Mouse (Mus musculus) heart, embryonic 11.5 days (tissue): ENCODE measurements around the gene Foxs1. TPM values are rescaled to one million over a fixed set of nuclear protein-coding genes. Genes with fewer than 3 reads are reported as not detected.
A peak's percentile ranks its signal among the peaks of the same experiment; 100 is the strongest.

ENCODE experiments used
- ATAC-seq: fragments of 200-750 bp; cut with Nextera tagmentation; replicated peaks from 2 replicates; pipeline ENCODE4 v1.8.0; 2017; ENCODE audit warnings: moderate library complexity; ENCODE audit not compliant: insufficient number of reproducible peaks, low FRiP score, low TSS enrichment
- H3K27ac ChIP-seq: fragments of 300-500 bp; sonication (generic); 2 replicates; pipeline ENCODE4 v1.5.1; 2014; ENCODE audit warnings: mild to moderate bottlenecking, low read depth, low read length
- H3K27me3 ChIP-seq: fragments of 300-500 bp; sonication (generic); 2 replicates; pipeline ENCODE4 v1.6.1; 2014; ENCODE audit warnings: mild to moderate bottlenecking, low read length, mixed read lengths; ENCODE audit not compliant: control insufficient read depth, insufficient read depth
- H3K36me3 ChIP-seq: fragments of 300-500 bp; sonication (generic); 2 replicates; pipeline ENCODE4 v1.6.1; 2014; ENCODE audit warnings: mild to moderate bottlenecking, low read length, moderate library complexity, mixed read lengths; ENCODE audit not compliant: control insufficient read depth, insufficient read depth
- H3K4me1 ChIP-seq: fragments of 300-500 bp; sonication (generic); 2 replicates; pipeline ENCODE4 v1.6.1; 2014; ENCODE audit warnings: low read length; ENCODE audit not compliant: control insufficient read depth, insufficient read depth
- H3K4me2 ChIP-seq: fragments of 300-500 bp; sonication (generic); 2 replicates; pipeline ENCODE4 v1.6.1; 2014; ENCODE audit warnings: mild to moderate bottlenecking, moderate library complexity
- H3K4me3 ChIP-seq: fragments of 300-500 bp; sonication (generic); 2 replicates; pipeline ENCODE4 v1.5.1; 2014; ENCODE audit warnings: low read depth, low read length
- H3K9ac ChIP-seq: fragments of 300-500 bp; sonication (generic); 2 replicates; pipeline ENCODE4 v1.6.1; 2014; ENCODE audit warnings: mild to moderate bottlenecking, low read depth, low read length, moderate library complexity
- H3K9me3 ChIP-seq: fragments of 300-500 bp; sonication (generic); replicated peaks from 2 replicates; pipeline ENCODE4 v1.6.1; 2016; ENCODE audit warnings: low read length; ENCODE audit not compliant: control insufficient read depth
- WGBS: fragments of 180-500 bp; shearing (Covaris S2); extraction: QIAGEN DNeasy Blood & Tissue Kit; methylation state at CpG from one replicate; pipeline ENCODE4 v1.1.7; 2014; ENCODE audit not compliant: insufficient replicate concordance; 5-methylcytosine and 5-hydroxymethylcytosine counted together
- polyA plus RNA-seq: library from polyadenylated mRNA; unstranded; fragments of >200 nt; fragmentation: Nextera tagmentation; extraction: Ambion mirVana; gene quantifications from 2 replicates; pipeline ENCODE4 v1.2.1, GENCODE M21; 2014

The Foxs1 gene
- polyA plus RNA-seq, 1 experiment from 2014 or later: 0.52 TPM

GRCm38 (mm10) chr2:152905036-152905829 lies 27.8 kb downstream of the Foxs1 start:
- Histone ChIP-seq H3K4me2 (peak overlapping the region; percentile 12), H3K27ac (peak overlapping the region; percentile 55), H3K4me3 (no peak overlapping the region), H3K27me3 (peaks cover 8% of the 10 kb centered on the region), H3K4me1 (peaks cover 31% of the 10 kb centered on the region), H3K9ac (no peak overlapping the region), H3K36me3 (no peaks in the 10 kb centered on the region), H3K9me3 (no peaks in the 10 kb centered on the region)
- WGBS: 34% methylated on average over 11 of the region's 11 CpGs
- peak; percentile 50; the same call in 1 of the 2 replicates for ATAC-seq

DNA sequence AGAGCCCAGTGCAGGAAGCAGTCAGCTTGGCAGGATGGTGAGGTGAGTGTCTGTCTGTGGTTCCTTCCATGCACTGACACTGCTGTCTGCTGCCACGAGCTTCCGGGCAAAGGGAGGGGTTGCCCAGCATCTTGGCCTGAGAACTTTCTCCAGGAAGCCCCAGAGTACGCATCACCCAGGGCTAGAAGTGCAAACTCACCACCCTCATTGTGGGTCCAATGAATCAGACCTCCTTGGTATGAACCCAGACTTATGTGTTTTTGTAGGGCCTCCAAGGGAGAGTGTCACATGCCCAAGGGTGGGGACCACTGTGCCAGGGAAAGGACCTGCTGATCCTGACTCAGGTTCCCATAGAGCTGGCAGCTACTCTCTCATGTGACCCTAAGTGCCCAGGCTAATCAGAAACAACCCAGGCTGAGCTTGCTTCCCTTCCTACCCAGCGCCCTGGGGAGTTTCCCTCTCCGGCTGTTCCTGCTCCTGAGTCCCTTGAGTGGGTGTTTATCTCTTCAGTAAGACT lies 28.8 kb downstream of the Foxs1 start:
- Histone ChIP-seq H3K36me3 (no peaks in the 10 kb centered on the region), H3K9me3 (no peaks in the 10 kb centered on the region), H3K27me3 (no peaks in the 10 kb centered on the region), H3K27ac (no peak overlapping the region), H3K4me3 (no peak overlapping the region), H3K9ac (no peak overlapping the region), H3K4me1 (peaks cover 31% of the 10 kb centered on the region), H3K4me2 (no peak overlapping the region)
- 56% methylated on average over 5 of the region's 5 CpGs for WGBS
- ATAC-seq: no peak

DNA sequence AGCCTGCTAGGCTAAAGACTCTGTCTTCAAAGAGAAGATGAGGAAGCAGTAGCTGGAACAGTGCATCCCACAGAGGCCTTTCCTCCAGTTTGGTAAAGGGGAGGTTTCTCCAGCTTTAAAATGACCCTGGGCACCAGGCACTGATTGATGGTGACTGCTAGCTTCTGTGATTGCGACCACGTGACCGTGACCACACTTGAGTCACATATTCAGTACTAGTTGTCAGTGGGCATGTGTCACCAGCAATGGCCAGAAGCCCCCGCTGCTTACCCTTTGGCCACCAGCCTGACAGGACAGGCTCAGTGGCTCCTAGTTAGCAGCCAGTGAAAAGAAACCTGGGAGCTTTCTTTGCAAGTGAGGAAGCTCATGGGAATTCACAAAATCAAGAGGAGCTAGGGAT lies 29.4 kb downstream of the Foxs1 start:
- no peak overlapping the region for H3K4me2 ChIP-seq
- H3K9me3 ChIP-seq: no peaks in the 10 kb centered on the region
- H3K27me3 ChIP-seq: no peaks in the 10 kb centered on the region
- no peaks in the 10 kb centered on the region for H3K36me3 ChIP-seq
- H3K4me3 ChIP-seq: no peak overlapping the region
- peaks cover 31% of the 10 kb centered on the region for H3K4me1 ChIP-seq
- H3K27ac ChIP-seq: no peak overlapping the region
- WGBS: 68% methylated on average over 4 of the region's 4 CpGs
- no peak for ATAC-seq
- H3K9ac ChIP-seq: no peak overlapping the region

DNA sequence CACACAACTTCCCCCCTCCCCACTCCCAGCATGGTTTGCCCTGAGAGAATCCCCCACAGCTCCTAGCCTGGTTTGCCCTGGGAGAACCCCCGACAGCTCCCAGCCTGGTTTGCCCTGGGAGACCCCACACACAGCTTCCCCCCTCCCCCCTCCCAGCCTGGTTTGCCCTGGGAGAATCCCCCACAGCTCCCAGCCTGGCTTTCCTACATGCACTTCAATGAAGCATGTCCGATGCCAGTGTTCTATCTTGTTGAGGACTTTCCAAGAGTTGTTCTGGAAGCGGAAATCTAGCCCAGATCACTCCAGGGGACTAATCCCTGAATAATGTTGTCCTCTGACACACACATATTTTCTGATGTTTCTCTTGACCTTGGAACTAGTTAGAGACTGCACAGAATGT lies 30.4 kb downstream of the Foxs1 start:
- Histone ChIP-seq H3K27ac (no peak overlapping the region), H3K27me3 (no peaks in the 10 kb centered on the region), H3K4me3 (no peak overlapping the region), H3K9ac (no peak overlapping the region), H3K36me3 (no peaks in the 10 kb centered on the region), H3K4me1 (peaks cover 31% of the 10 kb centered on the region), H3K4me2 (no peak overlapping the region), H3K9me3 (no peaks in the 10 kb centered on the region)
- ATAC-seq: no peak
- WGBS: 60% methylated on average over 3 of the region's 3 CpGs

- Histone ChIP-seq H3K9ac (no peak overlapping the region), H3K27ac (no peak overlapping the region), H3K27me3 (no peaks in the 10 kb centered on the region), H3K4me3 (no peak overlapping the region), H3K9me3 (no peaks in the 10 kb centered on the region), H3K36me3 (no peaks in the 10 kb centered on the region), H3K4me2 (no peak overlapping the region), H3K4me1 (peaks cover 18% of the 10 kb centered on the region)
- WGBS: 91% methylated on average over 15 of the region's 15 CpGs
- no peak for ATAC-seq
These were observed 31.7 kb downstream of the Foxs1 start for GRCm38 (mm10) chr2:152901296-152901695.

DNA sequence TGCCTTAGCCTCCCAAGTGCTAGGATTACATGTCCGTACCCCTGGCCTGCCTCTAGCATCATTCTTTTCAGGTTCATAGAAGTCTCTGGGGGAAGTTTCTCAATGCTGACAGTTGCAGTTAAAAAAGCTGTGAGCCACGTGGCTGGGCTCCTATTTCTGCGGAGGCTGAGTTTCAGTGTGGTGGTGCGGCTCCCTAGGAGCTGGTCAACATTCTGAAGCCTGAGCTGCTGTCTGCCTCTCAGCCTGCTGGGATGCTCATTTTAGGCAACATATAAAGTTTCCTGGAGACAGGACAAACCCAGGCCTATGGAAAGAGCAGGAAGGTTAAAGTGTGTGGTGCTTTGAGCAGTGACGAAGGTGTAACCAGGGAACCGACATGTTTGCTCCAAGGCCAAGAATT lies 34.0 kb downstream of the Foxs1 start:
- Histone ChIP-seq H3K4me3 (no peak overlapping the region), H3K36me3 (peaks cover 14% of the 10 kb centered on the region), H3K9me3 (no peaks in the 10 kb centered on the region), H3K27ac (no peak overlapping the region), H3K4me1 (peaks cover under 1% of the 10 kb centered on the region; the same call in 1 of the 2 replicates), H3K27me3 (no peaks in the 10 kb centered on the region), H3K9ac (no peak overlapping the region), H3K4me2 (no peak overlapping the region)
- no peak for ATAC-seq
- 80% methylated on average over 6 of the region's 6 CpGs for WGBS

GRCm38 (mm10) chr2:152896926-152897325 lies 36.1 kb downstream of the Foxs1 start:
- Histone ChIP-seq H3K4me2 (no peak overlapping the region), H3K36me3 (peaks cover 34% of the 10 kb centered on the region), H3K4me1 (no peaks in the 10 kb centered on the region), H3K9ac (no peak overlapping the region), H3K4me3 (no peak overlapping the region), H3K27ac (no peak overlapping the region), H3K9me3 (no peaks in the 10 kb centered on the region), H3K27me3 (no peaks in the 10 kb centered on the region)
- no peak for ATAC-seq
- WGBS: 93% methylated on average over 3 of the region's 3 CpGs

DNA sequence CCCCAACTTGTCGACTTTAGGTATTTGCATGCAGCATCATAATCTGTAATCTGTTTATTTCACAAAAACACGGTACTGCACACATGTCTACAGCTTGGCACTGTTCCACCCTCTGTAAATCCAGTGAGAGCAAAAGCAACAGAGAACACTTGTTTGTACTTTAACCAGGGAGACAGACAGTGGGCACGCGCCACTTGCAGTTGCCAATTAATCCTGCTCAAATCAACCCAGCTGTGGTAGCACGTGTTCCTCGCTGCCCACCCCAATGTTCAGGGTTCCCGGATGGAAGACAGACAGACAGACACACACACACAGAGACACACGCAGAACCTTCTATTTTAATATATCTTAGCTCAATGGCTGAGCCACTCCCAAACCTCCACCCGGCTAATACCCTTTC lies 37.2 kb downstream of the Foxs1 start:
- 92% methylated on average over 9 of the region's 9 CpGs for WGBS
- no peak overlapping the region for H3K4me2 ChIP-seq
- ATAC-seq: no peak
- H3K9ac ChIP-seq: no peak overlapping the region
- H3K4me3 ChIP-seq: no peak overlapping the region
- no peaks in the 10 kb centered on the region for H3K27me3 ChIP-seq
- no peak overlapping the region for H3K27ac ChIP-seq
- no peaks in the 10 kb centered on the region for H3K9me3 ChIP-seq
- H3K36me3 ChIP-seq: peaks cover 42% of the 10 kb centered on the region
- H3K4me1 ChIP-seq: no peaks in the 10 kb centered on the region

DNA sequence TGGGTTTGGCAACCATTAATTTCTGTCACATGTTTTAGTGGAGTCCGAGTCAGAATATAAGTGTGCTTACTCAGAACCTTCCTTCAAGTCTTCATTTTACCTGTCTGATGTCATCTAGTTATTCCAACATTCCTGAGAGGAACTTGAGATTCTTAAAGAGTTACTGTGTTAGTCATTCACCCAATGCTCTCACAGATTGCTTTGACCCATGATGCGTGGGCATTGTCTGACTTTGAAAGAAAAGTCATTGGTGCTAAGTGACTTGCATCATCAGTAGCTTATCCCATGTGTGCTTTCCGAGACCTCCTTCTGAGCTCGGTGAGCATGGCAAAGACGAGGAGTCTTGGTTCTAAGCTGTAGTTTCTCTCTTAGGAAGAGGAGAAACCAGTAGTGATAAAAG lies 44.2 kb downstream of the Foxs1 start:
- H3K4me3 ChIP-seq: no peak overlapping the region
- peaks cover 67% of the 10 kb centered on the region for H3K36me3 ChIP-seq
- no peak for ATAC-seq
- no peaks in the 10 kb centered on the region for H3K27me3 ChIP-seq
- no peak overlapping the region for H3K27ac ChIP-seq
- H3K4me1 ChIP-seq: no peaks in the 10 kb centered on the region
- H3K4me2 ChIP-seq: no peak overlapping the region
- 93% methylated on average over 5 of the region's 5 CpGs for WGBS
- H3K9me3 ChIP-seq: no peaks in the 10 kb centered on the region
- H3K9ac ChIP-seq: no peak overlapping the region
